Mouse (Mus musculus): ENCODE results near the gene Tbxas1. TPM values are rescaled to one million over a fixed set of nuclear protein-coding genes. Genes with fewer than 3 reads are reported as not detected.

Gene Tbxas1
- polyA plus RNA-seq, 3 experiments from 2014 or later: 0.21 to 0.37 (median 0.25) TPM

- ATAC-seq: no peak
Observed at GRCm38 (mm10) chr6:38966839-38967238, 91.6 kb downstream of the Tbxas1 start.

DNA sequence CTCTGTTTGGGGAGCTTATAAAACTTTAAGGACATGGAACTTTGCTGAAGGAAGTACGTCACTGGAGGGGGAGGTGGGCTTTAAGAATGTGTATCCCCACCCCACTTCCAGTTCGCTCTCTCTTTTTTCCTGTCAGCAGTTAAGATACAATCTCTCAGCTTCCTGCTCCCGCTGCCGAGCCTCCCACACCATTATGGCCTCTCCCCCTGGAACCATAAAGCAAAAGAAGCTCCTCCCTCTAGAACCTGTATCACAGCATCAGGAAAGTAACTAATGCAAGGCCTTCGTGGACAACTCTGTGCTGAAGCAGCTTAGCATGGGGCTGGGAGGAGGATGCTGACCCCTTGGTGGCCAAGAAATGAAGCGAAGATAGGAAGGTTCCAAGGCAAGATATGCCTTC lies 92.1 kb downstream of the Tbxas1 start:
- no peak for ATAC-seq

- no peak for ATAC-seq
Observed at GRCm38 (mm10) chr6:38967988-38968387, 92.8 kb downstream of the Tbxas1 start.

GRCm38 (mm10) chr6:38969944-38970740 lies 94.9 kb downstream of the Tbxas1 start:
- no peak for ATAC-seq

- no peak for ATAC-seq
Observed at GRCm38 (mm10) chr6:38970759-38971158, 95.6 kb downstream of the Tbxas1 start.

- ATAC-seq: no peak
Observed at GRCm38 (mm10) chr6:38972826-38973225, 97.6 kb downstream of the Tbxas1 start.

- ATAC-seq: no peak
Observed at GRCm38 (mm10) chr6:38973441-38974161, 98.4 kb downstream of the Tbxas1 start.

DNA sequence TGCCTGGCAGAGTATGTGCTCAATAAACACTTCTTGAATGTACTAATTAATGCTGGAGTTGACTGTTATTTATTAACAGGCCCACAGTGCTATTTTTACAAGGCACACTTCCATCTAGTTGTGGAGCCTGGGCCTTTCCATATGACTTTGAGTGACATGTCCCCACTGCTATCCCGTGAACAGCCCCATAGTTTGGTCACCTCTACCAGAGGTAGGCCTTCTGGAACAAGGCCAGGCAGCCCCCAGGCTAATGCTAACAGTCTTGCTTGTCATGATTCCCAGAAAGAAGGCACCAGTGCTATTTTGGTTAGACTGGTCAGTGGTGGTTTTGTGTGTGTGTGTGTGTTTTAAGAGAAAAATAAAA lies 98.9 kb downstream of the Tbxas1 start:
- no peak for ATAC-seq

GRCm38 (mm10) chr6:38974536-38975268 lies 99.5 kb downstream of the Tbxas1 start:
- ATAC-seq: no peak

GRCm38 (mm10) chr6:38975866-38976265 lies 100.7 kb downstream of the Tbxas1 start:
- ATAC-seq: no peak

- ATAC-seq: no peak
Observed at GRCm38 (mm10) chr6:38976355-38976754, 101.2 kb downstream of the Tbxas1 start.

- ATAC-seq: no peak
Observed at GRCm38 (mm10) chr6:38980921-38981715, 105.9 kb downstream of the Tbxas1 start.

DNA sequence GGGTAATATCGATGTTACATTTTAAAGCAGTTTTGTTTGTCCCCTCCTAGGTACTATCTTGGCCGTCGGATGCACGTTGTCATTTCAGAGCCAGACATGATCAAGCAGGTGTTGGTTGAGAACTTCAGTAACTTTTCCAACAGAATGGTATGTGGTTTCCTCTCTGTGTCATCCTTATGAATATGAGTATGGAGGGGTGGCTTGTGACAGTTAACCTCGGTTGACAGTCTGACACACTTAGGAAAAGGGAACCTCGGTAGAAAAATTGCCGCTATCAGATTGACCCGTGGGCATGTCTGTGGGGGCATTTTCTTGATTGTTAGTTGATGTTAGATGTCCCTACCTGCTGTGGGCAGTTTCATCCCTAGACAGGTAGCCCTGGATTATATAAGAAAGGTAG lies 106.9 kb downstream of the Tbxas1 start:
- ATAC-seq: no peak

- ATAC-seq: no peak
Observed at GRCm38 (mm10) chr6:38982656-38983055, 107.5 kb downstream of the Tbxas1 start.

DNA sequence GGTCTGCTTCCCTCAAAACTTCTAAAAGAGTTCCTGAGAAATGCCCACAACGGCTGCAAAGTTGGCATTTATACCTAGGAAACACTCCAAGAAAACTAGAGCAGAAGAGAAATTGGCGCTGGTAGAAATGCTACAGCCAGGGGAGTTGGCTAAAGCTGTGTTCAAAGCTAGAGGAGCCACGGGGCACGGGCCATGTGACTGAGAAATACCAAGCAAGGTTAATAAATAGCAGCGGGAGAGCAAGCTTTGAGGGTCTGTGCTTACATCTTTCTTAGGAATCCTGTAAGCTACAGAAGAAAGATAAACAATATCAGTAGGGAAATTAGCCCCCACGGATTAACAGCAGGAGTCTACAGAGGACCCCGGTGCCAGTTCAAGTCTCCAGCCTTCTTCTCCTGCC lies 107.9 kb downstream of the Tbxas1 start:
- no peak for ATAC-seq

DNA sequence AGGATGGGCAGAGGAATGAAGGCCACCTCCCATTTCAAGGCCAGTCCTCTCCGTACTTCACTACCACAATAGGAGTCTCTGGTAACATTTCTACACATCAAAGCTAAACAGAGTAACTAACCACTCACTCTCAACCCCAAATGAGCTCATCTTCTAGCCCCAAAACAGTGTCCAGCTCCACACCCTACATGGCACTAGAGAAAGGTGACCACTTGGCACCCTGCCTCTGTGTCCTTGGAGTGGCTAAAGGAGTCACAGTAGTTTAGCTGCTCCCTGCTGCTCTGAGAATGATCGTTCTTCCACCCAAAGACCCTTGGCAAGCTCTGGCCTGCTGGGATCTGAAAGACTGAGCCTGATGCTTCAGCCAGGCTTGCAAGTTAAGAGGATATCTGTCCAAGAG lies 109.4 kb downstream of the Tbxas1 start:
- no peak for ATAC-seq

GRCm38 (mm10) chr6:38986641-38987040 lies 111.4 kb downstream of the Tbxas1 start:
- ATAC-seq: no peak

- no peak for ATAC-seq
Observed at GRCm38 (mm10) chr6:38992016-38992415, 116.8 kb downstream of the Tbxas1 start.

DNA sequence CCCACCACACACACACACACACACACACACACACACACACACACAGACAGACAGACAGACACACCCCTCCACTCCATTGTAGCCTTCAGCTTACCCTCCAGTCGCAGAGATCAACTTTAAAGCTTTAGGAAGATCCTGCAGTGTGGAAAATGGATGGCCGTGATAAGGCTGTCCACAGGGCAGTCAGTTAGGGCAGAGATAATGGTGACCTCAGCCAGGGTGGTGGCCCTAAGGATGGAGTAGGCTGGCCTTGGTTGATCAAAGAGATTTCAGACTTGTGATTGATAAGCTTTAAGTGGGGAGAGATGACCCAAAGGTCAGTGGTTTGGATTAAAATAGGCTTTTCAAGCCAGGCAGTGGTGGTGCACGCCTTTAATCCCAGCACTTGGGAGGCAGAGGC lies 120.6 kb downstream of the Tbxas1 start:
- no peak for ATAC-seq

GRCm38 (mm10) chr6:38997838-38998237 lies 122.6 kb downstream of the Tbxas1 start:
- ATAC-seq: no peak

DNA sequence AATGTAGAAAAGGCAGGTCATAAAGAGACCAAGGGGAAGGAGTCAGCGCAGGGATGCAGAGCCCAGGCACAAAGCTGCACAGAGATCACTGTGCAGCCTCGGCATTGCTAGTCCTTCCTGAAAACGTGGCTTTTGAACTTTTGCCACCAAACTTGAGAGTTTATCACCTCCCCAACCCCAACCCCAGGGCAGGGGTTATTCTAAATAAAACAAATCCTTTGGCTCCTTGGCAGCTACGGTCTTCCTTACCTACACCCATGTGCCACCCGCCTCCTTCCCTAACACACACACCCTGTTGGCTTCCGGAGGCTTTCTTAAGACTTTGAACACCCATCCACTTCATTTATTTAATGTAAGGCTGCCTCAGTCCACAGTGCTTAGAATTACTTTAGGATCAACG lies 127.9 kb downstream of the Tbxas1 start:
- no peak for ATAC-seq

- no peak for ATAC-seq
Observed at GRCm38 (mm10) chr6:39004003-39004473, 128.8 kb downstream of the Tbxas1 start.

Data from inflammation-experienced regulatory T-cells, adult 6 months (primary cell).